Mouse (Mus musculus): ENCODE measurements around the gene D130052B06Rik. TPM values are rescaled to one million over a fixed set of nuclear protein-coding genes. Genes with fewer than 3 reads are reported as not detected.

D130052B06Rik gene
- polyA plus RNA-seq, 1 experiment from 2014 or later, result 1.6 TPM

DNA sequence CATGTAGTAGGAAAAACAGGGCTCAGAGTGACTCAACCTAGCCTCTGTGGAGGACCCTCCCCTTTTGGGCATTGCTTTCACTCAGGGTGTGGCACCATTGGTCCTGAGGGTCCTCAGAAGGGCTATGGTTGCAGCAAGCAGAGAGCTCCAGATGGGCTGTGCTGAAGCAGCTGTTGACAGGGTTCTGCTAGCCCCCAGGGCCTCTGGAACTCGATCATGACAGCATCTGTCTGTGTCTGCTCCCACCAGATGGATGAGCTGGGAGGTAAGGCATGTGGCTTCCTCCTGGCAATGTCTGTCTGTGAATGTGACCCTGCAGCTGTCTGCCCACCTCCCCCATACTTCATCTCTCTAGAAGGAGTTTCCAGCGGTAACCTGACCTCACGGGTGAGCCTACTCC, 8.7 kb downstream of the D130052B06Rik start:
- Histone ChIP-seq H3K27me3 (replicated peaks) (peaks cover 5% of the 10 kb centered on the region; the same call in 1 of the 2 replicates), H3K9ac (no peak overlapping the region), H3K4me1 (no peaks in the 10 kb centered on the region), H3K4me3 (no peak overlapping the region), H3K4me2 (replicated peaks) (no peak overlapping the region), H3K27ac (no peak overlapping the region), H3K9me3 (no peaks in the 10 kb centered on the region), H3K36me3 (no peaks in the 10 kb centered on the region)
- ATAC-seq (ENCODE audit: low FRiP score, low read depth), result 0 out of 2 replicates have a peak, but pooled peaks have one; percentile 33
- WGBS, result 45% methylated on average over 3 of the region's 3 CpGs

GRCm38 (mm10) chr11:33614218-33614617, 15.1 kb downstream of the D130052B06Rik start:
- Histone ChIP-seq H3K27me3 (replicated peaks) (peaks cover 3% of the 10 kb centered on the region; the same call in 1 of the 2 replicates), H3K4me3 (no peak overlapping the region), H3K36me3 (no peaks in the 10 kb centered on the region), H3K4me2 (replicated peaks) (no peak overlapping the region), H3K4me1 (no peaks in the 10 kb centered on the region), H3K9ac (no peak overlapping the region), H3K27ac (no peak overlapping the region), H3K9me3 (no peaks in the 10 kb centered on the region)
- WGBS, result 7% methylated on average over 15 of the region's 15 CpGs
- no peak for ATAC-seq (ENCODE audit: low FRiP score, low read depth)

DNA sequence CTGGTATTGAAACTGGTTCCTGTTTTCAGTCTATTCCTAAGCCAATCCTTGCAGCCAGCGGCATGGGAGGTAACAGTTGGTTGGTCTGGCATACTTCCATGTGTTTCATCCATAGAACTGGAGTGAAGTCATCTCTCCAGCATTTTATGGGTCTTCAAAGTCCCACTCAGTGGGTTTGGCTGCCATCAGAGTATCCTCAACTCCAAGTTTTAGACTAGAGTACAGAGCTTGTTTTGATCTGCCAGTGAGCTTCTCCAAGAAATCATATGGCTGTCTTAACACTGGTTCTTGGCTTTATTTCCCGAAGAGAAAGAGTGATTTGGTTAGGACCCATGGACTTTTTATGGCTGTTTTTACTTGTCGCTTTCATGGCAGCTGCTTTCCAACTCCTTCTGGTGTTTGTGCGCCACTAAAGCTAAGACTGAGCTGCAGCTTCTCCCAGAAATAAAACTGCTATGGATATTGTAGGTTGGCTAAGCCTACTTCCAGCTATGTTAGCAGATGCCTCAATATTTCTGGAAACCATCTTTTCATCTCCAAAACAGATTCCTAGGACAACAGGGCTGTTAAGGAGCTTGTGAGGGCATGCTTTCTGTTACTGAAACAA, 28.1 kb downstream of the D130052B06Rik start:
- no peak for ATAC-seq (ENCODE audit: low FRiP score, low read depth)
- Histone ChIP-seq H3K4me2 (replicated peaks) (no peak overlapping the region), H3K9me3 (no peaks in the 10 kb centered on the region), H3K36me3 (no peaks in the 10 kb centered on the region), H3K4me1 (no peaks in the 10 kb centered on the region), H3K4me3 (no peak overlapping the region), H3K9ac (no peak overlapping the region), H3K27ac (no peak overlapping the region), H3K27me3 (replicated peaks) (no peaks in the 10 kb centered on the region)
- WGBS, result 88% methylated on average over 4 of the region's 4 CpGs

DNA sequence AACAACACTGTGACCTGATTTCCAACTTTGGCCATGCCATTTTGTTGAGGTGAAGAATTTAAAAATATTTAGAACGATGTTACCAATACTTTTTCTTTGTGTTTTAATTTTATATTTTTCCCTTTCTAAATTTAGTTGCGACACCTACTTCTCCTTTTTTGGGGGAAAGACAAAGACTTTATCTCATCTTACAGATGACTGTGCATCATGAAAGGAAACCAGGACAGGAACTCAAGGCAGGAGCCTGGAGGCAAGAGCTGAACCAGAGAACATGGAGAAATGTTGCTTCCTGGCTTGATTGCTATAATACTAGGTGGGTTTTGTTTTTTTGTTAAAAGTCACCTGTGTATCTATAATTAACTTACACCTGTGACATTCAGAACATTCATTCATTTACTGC, 38.0 kb downstream of the D130052B06Rik start:
- H3K9me3 ChIP-seq, result no peaks in the 10 kb centered on the region
- 94% methylated on average over 2 of the region's 2 CpGs for WGBS
- H3K27me3 ChIP-seq (replicated peaks), result no peaks in the 10 kb centered on the region
- no peak overlapping the region for H3K4me3 ChIP-seq
- no peak overlapping the region for H3K27ac ChIP-seq
- H3K9ac ChIP-seq, result no peak overlapping the region
- no peaks in the 10 kb centered on the region for H3K4me1 ChIP-seq
- no peak overlapping the region for H3K4me2 ChIP-seq (replicated peaks)
- no peak for ATAC-seq (ENCODE audit: low FRiP score, low read depth)
- no peaks in the 10 kb centered on the region for H3K36me3 ChIP-seq

- no peak overlapping the region for H3K9ac ChIP-seq
- H3K9me3 ChIP-seq, result no peaks in the 10 kb centered on the region
- no peaks in the 10 kb centered on the region for H3K27me3 ChIP-seq (replicated peaks)
- H3K4me2 ChIP-seq (replicated peaks), result no peak overlapping the region
- H3K27ac ChIP-seq, result no peak overlapping the region
- ATAC-seq (ENCODE audit: low FRiP score, low read depth), result no peak
- no peaks in the 10 kb centered on the region for H3K4me1 ChIP-seq
- 79% methylated on average over 2 of the region's 2 CpGs for WGBS
- H3K4me3 ChIP-seq, result no peak overlapping the region
- H3K36me3 ChIP-seq, result no peaks in the 10 kb centered on the region
These were observed 50.3 kb downstream of the D130052B06Rik start for GRCm38 (mm10) chr11:33649358-33649757.

DNA sequence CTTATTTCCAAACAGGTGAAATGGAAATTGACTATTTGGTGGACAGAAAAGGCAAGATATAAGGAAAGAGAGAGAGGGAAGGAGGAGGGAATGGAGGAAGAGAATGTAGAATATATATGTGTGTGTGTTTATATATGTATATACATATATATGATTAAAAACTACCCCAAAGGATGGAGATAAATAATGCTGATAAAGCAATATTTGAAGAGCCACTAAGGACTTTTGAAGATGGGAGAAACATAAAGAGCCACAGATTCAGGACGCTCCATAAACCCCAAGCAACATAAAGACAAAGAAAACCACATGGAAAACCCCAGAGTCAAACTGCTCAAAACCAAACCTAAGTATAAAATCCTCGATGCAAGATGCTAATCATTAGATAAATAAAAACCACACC, 55.4 kb downstream of the D130052B06Rik start:
- H3K9ac ChIP-seq, result no peak overlapping the region
- H3K27ac ChIP-seq, result no peak overlapping the region
- WGBS, result 85% methylated on average over 2 of the region's 2 CpGs
- no peak overlapping the region for H3K4me2 ChIP-seq (replicated peaks)
- no peaks in the 10 kb centered on the region for H3K27me3 ChIP-seq (replicated peaks)
- no peak overlapping the region for H3K4me3 ChIP-seq
- no peak for ATAC-seq (ENCODE audit: low FRiP score, low read depth)
- H3K9me3 ChIP-seq, result no peaks in the 10 kb centered on the region
- no peaks in the 10 kb centered on the region for H3K4me1 ChIP-seq
- H3K36me3 ChIP-seq, result no peaks in the 10 kb centered on the region

DNA sequence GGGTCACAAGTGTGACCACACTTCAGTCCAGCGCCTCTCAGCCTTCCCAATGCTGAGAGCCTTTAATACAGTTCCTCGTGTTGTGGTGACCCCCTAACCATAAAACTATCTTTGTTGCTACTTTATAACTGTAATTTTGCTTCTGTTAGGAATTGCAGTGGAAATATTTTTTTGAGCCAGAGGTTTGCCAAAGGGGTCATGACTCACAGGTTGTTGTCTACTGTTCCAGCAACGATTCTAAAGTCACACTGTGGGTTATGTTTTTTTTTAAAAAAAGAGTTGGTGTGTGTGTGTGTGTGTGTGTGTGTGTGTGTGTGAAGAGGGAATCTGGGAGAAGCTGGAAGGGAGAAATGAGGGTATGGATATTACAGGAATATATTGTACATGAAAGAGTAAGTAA, 56.1 kb downstream of the D130052B06Rik start:
- ATAC-seq (ENCODE audit: low FRiP score, low read depth), result no peak
- Histone ChIP-seq H3K27ac (no peak overlapping the region), H3K4me2 (replicated peaks) (no peak overlapping the region), H3K36me3 (no peaks in the 10 kb centered on the region), H3K4me1 (no peaks in the 10 kb centered on the region), H3K27me3 (replicated peaks) (no peaks in the 10 kb centered on the region), H3K9me3 (no peaks in the 10 kb centered on the region), H3K9ac (no peak overlapping the region), H3K4me3 (no peak overlapping the region)
- 74% methylated on average over 3 of the region's 3 CpGs for WGBS

DNA sequence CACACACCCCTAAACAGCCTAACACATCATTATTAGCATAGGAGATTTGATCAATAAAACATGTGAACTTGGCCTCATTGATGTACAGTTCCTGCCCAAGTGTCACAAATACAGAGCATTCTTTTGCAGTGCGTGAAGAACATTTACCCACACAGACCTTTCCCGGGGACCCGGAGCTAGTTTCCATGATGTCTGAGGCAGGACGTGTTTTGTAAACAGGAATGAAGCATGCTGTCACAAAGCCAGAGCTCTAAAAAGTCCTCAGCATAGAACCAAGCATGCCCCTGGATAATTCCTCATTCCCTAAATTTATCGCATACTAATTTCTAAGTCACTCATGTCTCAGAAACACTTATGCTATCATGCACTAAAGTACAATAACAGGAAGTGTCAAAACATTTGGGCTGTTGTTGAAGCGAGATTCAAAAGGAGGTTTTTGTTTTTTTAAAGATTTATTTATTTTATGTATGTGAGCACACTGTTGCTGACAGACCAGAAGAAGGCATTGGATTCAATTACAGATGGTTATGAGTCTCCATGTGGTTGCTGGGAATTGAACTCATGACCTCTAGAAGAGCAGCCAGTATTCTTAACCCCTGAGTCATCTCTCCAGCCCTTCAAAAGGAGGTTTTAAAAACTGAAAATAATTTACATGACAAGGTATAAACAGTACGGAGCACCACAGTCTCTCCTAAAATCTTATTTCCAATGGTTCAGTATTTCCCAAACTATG, 56.9 kb downstream of the D130052B06Rik start:
- Histone ChIP-seq H3K9me3 (no peaks in the 10 kb centered on the region), H3K4me2 (replicated peaks) (no peak overlapping the region), H3K4me1 (no peaks in the 10 kb centered on the region), H3K27me3 (replicated peaks) (no peaks in the 10 kb centered on the region), H3K9ac (no peak overlapping the region), H3K4me3 (no peak overlapping the region), H3K36me3 (no peaks in the 10 kb centered on the region), H3K27ac (no peak overlapping the region)
- no peak for ATAC-seq (ENCODE audit: low FRiP score, low read depth)
- WGBS, result 82% methylated on average over 7 of the region's 7 CpGs

GRCm38 (mm10) chr11:33660016-33660913, 61.2 kb downstream of the D130052B06Rik start:
- Histone ChIP-seq H3K36me3 (no peaks in the 10 kb centered on the region), H3K27ac (no peak overlapping the region), H3K9ac (no peak overlapping the region), H3K4me2 (replicated peaks) (no peak overlapping the region), H3K4me3 (no peak overlapping the region), H3K4me1 (no peaks in the 10 kb centered on the region), H3K27me3 (replicated peaks) (no peaks in the 10 kb centered on the region), H3K9me3 (no peaks in the 10 kb centered on the region)
- 86% methylated on average over 13 of the region's 13 CpGs for WGBS
- peak; percentile 25; the same call in 1 of the 2 replicates for ATAC-seq (ENCODE audit: low FRiP score, low read depth)

DNA sequence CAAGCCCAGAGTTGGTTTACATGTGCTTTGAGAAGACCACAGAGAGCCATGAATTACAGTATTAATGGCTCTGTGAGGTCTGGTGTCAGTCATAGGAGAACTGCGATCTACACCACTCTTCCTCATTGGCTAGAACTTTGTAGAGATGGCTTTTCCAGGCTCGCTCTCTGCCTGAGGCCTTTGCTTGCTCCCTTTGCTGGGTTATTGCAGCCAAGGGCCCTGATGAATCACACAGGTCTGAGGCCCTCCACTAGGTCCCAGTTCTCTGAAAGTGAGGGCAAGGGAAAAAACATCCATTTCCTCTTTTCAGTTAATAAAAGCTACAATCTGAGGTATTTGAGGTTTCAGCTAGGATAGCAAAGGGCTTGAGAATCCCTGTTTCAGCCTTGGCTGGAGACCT, 64.5 kb downstream of the D130052B06Rik start:
- Histone ChIP-seq H3K9me3 (no peaks in the 10 kb centered on the region), H3K4me3 (no peak overlapping the region), H3K36me3 (no peaks in the 10 kb centered on the region), H3K27me3 (replicated peaks) (no peaks in the 10 kb centered on the region), H3K9ac (no peak overlapping the region), H3K4me1 (peaks cover 12% of the 10 kb centered on the region), H3K27ac (no peak overlapping the region), H3K4me2 (replicated peaks) (no peak overlapping the region)
- no peak for ATAC-seq (ENCODE audit: low FRiP score, low read depth)
- WGBS, result 85% methylated on average over 2 of the region's 2 CpGs

- no peak overlapping the region for H3K27ac ChIP-seq
- H3K9ac ChIP-seq, result no peak overlapping the region
- no peak overlapping the region for H3K4me2 ChIP-seq (replicated peaks)
- no peaks in the 10 kb centered on the region for H3K9me3 ChIP-seq
- WGBS, result 66% methylated on average over 6 of the region's 6 CpGs
- no peaks in the 10 kb centered on the region for H3K27me3 ChIP-seq (replicated peaks)
- H3K4me1 ChIP-seq, result peaks cover 24% of the 10 kb centered on the region
- no peaks in the 10 kb centered on the region for H3K36me3 ChIP-seq
- ATAC-seq (ENCODE audit: low FRiP score, low read depth), result no peak
- H3K4me3 ChIP-seq, result no peak overlapping the region
These were observed 69.3 kb downstream of the D130052B06Rik start for GRCm38 (mm10) chr11:33668376-33668775.
